Mouse (Mus musculus) kidney, adult 9 months (tissue): Measurements from ENCODE around the gene Dtx1.

Experiments used
- DNase-seq: peaks from one replicate; pipeline ENCODE4 v3.0.0; 2022

Dtx1 gene

GRCm38 (mm10) chr5:120634131-120634530 lies 77.6 kb downstream of the Dtx1 start, which contains the start of gene Cfap73:
Gene Cfap73 (minus strand): TSS chr5:120634235.
- no peak for DNase-seq

- no peak for DNase-seq
Measured at GRCm38 (mm10) chr5:120631892-120632291, 79.8 kb downstream of the Dtx1 start.

- no peak for DNase-seq
Measured at GRCm38 (mm10) chr5:120631128-120631527, 80.6 kb downstream of the Dtx1 start.
